Mouse (Mus musculus) left cerebral cortex, adult 11 months (tissue): ENCODE results near the gene Clps.

Source experiments
- DNase-seq: peaks from one replicate; pipeline ENCODE4 v3.0.0; 2022; ENCODE audit warnings: low spot score

Clps gene

DNA sequence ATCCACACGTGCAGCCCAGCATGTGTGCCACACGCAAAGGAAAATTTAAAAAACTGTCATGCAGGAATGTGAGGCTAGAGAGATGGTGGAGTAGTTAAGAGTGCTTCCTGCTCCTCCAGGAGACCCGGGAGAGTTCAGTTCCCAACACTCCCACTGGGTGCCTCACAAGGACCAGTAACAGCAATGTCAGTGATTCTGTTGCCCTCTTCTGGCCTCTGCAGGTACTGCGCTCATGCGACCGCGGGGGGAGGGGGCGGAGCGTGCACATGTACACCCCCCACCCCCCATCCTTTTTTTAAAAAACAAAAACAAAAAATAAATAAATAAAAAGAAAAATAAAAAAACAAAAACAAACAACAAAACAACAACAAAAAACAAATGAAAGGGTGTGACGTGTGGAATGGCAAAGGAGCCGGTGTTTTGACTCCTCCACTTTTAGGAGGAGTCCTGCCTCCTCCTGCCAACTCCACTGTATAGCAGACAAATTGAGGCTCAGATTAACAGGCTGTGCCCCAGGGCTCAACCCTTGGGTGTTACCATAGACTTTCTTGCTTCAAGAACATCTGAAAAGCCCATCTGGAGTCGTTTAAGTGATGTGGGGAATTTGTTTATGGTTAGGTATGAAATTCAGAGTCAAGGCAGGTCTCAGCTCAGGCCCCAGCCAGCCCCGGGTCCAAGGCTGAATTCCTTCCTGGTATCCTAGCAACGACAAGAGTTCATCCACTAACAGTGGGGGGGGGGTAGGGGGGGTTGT is 7.3 kb downstream of the Clps start:
- DNase-seq, result peak; percentile 46

DNA sequence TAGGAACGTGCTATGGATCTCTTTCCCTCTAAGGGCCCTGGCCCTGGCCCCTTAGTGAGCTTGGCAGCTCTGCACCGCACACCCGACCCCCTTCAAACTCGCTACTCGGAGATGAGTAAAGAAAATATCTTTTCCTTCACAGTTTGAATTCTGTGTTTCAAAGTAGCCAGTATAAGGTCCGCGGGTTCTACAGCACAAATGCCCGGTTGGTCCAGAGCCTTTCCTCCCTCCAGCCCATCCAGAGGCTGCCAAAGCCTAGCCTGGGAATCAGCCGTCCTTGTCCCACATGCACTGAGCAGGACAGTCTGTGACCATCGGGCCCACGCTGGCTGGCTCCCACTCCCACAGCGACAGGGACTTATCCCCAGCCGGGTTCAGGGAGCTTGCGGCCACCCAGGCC is 11.5 kb downstream of the Clps start, which contains the start of gene Clpsl2:
Gene Clpsl2 (plus strand): TSS at position 301 of the 400 bp plus-strand sequence.
- no peak for DNase-seq

- no peak for DNase-seq
These were observed 12.0 kb downstream of the Clps start for GRCm38 (mm10) chr17:28548550-28548949.

- no peak for DNase-seq
These were observed 13.6 kb downstream of the Clps start for GRCm38 (mm10) chr17:28546925-28547324.

GRCm38 (mm10) chr17:28537881-28538280 is 22.7 kb downstream of the Clps start:
- DNase-seq, result no peak

DNA sequence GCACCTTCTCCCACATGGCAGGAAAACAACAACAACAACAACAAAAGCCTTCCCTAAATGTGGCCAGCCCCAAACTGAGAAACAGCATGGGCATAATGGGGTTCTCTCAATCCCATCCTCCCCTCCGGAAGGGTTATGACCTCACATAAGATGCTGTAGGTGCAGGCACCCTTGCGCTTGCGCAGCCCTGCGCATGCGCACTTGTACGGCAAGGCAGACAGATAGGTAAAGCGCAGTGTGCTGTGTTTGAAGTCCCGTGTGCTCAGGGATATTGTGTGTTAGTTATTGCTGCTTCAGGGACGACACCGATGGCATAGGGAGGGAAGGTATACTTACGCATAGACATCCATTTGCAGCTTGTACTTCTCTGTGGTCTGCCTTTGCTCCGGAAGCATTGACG is 27.2 kb downstream of the Clps start:
- no peak for DNase-seq

- DNase-seq, result no peak
These were observed 28.0 kb downstream of the Clps start for GRCm38 (mm10) chr17:28532557-28532956.

DNA sequence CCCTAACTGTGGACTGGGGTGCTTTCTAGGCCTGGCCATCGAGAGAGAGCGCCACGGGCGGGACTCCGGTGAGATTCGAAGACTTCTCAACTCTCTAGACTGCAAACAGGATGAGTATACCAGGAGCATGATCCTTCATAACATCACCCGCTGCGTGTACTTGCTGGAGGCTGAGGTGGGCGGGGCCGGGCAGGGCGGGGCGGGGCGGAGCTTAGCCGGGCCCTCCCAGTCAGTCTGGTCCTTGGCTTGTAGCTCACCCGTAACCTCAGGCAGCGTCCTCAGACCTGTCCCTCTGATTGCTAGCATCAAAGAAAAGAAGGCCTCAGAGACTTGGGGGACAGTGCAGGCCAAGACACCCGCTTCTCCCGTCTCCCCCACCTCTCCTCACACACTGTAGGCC is 28.6 kb downstream of the Clps start:
- DNase-seq, result no peak

DNA sequence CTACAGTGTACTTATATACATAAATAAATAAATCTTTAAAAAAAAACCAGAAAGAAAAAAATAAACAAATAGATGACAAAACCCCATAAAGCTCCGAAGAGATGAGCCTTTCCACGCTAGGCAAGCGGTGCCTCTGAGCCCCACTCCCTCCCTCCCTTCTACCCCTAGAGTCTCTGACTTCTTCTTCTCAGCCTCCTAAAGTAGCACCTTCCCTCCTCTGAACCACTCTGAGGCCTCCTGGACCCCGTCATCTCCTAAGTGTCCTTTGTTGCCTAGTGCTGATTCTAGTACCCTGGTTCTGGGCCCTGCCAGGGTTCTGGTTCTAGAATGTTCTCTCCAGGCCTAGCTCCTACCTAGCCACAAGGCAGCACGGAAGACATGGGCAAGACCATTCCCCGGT is 30.1 kb downstream of the Clps start, which contains the start of gene Armc12:
Gene Armc12 (plus strand): TSS at position 301 of the 400 bp plus-strand sequence.
- DNase-seq, result no peak

DNA sequence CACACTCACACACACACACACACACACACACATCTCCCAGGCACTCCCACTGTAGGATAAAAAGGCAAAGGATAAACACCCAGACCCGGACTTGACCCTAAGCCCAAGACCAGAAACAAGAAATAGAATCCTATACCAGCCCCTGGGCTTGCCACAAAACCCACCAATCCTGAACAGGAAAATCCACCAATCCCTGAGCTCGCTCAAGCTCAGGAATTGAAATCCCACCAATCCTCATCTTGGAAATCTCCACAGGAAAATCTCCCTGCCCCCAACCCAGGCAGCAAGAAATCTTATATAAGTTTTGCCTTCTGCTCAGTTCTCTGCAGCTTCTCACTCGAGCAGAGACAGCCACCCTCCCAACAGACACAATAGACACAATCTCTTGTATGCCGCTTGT is 31.4 kb downstream of the Clps start:
- no peak for DNase-seq

DNA sequence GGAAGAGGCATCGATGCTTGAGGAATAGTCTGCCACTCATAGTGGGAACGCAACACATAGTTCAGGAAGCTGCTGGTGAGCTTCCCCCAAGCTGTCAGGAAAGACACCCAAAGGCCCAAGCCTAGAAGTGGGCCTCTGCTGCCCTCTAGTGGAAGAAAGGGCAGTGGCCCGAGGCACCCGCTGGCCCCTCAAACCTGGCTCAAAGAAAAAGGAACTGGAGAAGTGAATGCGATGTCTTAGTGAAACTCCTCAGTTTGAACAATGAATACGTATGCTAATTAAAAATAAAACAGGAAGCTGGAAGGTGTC is 32.6 kb downstream of the Clps start:
- no peak for DNase-seq

DNA sequence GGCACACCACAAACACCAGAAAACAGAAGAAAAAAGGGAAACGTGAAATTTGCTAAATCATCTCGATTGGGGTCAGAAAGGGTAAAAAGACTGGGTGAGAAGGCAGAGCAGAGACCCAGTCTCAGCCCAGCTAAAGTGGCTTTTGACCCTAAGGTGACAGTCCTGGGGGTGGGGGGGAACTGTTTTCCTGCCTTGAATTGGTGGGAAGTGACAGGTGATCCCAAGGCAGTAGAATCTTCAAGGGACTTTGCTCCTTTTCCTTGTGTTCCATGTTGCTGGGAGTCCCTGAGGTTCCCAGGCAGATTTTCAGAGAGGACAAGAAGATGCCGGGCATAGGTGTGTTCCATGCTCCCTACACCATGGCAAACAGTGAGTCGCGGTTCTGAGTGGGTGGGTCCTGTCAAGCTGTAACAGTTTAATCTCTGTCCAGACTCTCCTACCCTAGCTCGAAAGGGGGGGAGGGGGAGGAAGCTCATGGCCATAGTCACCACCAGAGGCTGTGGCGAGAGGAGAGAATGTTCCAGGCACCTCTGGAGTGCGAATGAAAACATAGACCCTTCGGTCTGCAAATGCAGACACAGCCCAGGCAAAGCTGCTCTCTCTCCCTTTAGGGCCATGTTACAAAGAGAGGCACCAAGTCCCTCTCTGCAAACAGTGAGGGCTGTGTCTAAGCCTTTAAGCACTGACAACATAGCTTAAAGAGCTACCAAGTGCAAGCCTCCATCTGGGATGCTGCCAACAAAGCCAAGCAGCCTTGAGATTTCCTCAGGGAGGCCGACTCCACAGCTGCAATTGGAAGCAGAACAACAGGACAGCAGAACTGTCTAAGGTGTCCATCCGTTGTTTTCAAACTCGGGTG is 33.2 kb downstream of the Clps start:
- no peak for DNase-seq

DNA sequence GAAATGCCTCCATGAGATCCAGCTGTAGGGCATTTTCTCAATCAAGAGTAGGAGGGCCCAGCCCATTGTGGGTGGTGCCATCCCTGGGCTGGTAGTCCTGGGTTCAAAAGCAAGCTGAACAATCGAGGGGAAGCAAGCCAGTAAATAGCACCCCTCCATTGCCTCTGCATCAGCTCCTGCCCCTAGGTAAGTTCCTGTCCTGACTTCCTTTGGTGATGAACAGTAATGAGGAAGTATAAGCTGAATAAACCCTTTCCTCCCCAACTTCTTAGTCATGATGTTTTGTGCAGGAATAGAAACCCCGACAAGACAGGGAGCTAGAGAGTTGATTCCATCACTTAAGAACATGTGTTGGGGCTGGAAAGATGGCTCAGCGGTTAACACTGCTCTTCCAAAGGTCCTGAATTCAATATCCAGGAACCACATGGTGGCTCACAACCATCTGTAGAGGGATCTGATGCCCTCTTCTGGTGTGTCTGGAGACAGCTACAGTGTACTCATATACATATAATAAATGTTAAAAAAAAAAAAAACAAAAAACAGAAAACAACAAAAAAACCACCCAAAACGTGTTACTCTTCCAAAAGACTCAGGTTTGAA is 35.6 kb downstream of the Clps start:
- no peak for DNase-seq

DNA sequence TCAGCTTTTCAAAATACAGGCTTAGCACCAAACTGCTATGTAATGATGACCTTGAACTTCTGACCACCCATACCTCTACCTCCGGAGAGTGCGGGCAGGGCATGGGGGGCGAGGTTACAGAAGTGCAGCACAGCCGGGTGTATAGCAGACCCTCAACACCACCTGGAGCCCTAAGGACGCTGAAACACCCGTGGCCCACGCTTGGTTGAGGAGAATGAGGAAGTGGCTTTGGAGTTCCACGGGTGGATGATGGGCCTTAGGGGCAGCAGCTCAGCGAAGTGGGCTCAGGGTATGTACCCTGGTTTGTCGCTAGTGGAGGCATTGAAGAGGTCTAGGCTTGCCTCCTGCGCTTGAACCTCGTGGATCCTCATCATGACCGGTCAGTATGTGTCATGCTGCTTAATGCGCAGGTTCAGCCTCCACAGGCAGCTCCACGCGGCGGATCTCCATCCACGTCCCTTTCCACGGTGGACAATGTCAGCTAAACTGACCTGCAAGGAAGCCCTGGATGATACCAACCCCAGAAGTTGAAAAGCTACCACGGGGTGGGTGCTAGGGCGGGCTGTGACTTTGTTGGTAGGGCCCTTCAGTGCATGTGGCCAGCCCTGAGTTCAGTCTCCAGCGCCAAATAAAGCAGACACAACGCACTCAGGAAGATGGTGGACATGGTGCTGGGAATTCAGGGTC is 36.4 kb downstream of the Clps start:
- DNase-seq, result no peak

GRCm38 (mm10) chr17:28523355-28524008 is 37.1 kb downstream of the Clps start:
- no peak for DNase-seq

GRCm38 (mm10) chr17:28522623-28523354 is 37.8 kb downstream of the Clps start:
- DNase-seq, result peak; percentile 91

GRCm38 (mm10) chr17:28521920-28522319 is 38.6 kb downstream of the Clps start:
- DNase-seq, result no peak

- DNase-seq, result no peak
These were observed 39.4 kb downstream of the Clps start for GRCm38 (mm10) chr17:28521071-28521726.

- DNase-seq, result no peak
These were observed 40.0 kb downstream of the Clps start for GRCm38 (mm10) chr17:28520561-28520960.

GRCm38 (mm10) chr17:28519827-28520226 is 40.7 kb downstream of the Clps start:
- DNase-seq, result no peak
